Mouse (Mus musculus) midbrain, embryonic 15.5 days (tissue): ENCODE measurements at regions not wholly inside any gene's neighbourhood (a gene's known extent, or its start where the extent isn't known, plus 50 kb on each side); places are given as distances from the start of the nearest gene placed in this dataset.
A peak's percentile ranks its signal among the peaks of the same experiment; 100 is the strongest.
"Not testable (repeated sequence)": the region's sequence is repeated elsewhere in the genome, so short reads cannot be mapped to it uniquely, and the experiment has no call there.

Experiments used
- ATAC-seq: fragments of 200-750 bp; cut with Nextera tagmentation; replicated peaks from 2 replicates; pipeline ENCODE4 v1.8.0; 2017; ENCODE audit warnings: moderate TSS enrichment
- H3K27ac ChIP-seq: fragments of 300-500 bp; sonication (generic); 2 replicates; pipeline ENCODE4 v1.5.1; 2015; ENCODE audit warnings: mild to moderate bottlenecking, inconsistent platforms
- H3K27me3 ChIP-seq: fragments of 300-500 bp; sonication (generic); replicated peaks from 2 replicates; pipeline ENCODE4 v1.6.1; 2015; ENCODE audit warnings: inconsistent platforms
- H3K36me3 ChIP-seq: fragments of 300-500 bp; sonication (generic); replicated peaks from 2 replicates; pipeline ENCODE4 v1.6.1; 2015; ENCODE audit warnings: inconsistent platforms
- H3K4me1 ChIP-seq: fragments of 300-500 bp; sonication (generic); 2 replicates; pipeline ENCODE4 v1.6.1; 2015; ENCODE audit warnings: inconsistent platforms
- H3K4me2 ChIP-seq: fragments of 300-500 bp; sonication (generic); 2 replicates; pipeline ENCODE4 v1.6.1; 2015; ENCODE audit warnings: inconsistent platforms, mild to moderate bottlenecking, moderate library complexity
- H3K4me3 ChIP-seq: fragments of 300-500 bp; sonication (generic); 2 replicates; pipeline ENCODE4 v1.5.1; 2015; ENCODE audit warnings: mild to moderate bottlenecking, inconsistent platforms
- H3K9ac ChIP-seq: fragments of 300-500 bp; sonication (generic); 2 replicates; pipeline ENCODE4 v1.6.1; 2015; ENCODE audit warnings: mild to moderate bottlenecking, inconsistent platforms
- H3K9me3 ChIP-seq: fragments of 300-500 bp; sonication (generic); 2 replicates; pipeline ENCODE4 v1.6.1; 2016; ENCODE audit warnings: inconsistent platforms
- WGBS: fragments of 180-500 bp; shearing (Covaris S2); methylation state at CpG from one replicate; pipeline ENCODE4 v1.1.7; 2015; ENCODE audit warnings: mixed read lengths; 5-methylcytosine and 5-hydroxymethylcytosine counted together

GRCm38 (mm10) chr1:102062268-102062667 is 2289.7 kb downstream of the Cntnap5b start:
- Histone ChIP-seq H3K9ac (no peak overlapping the region), H3K27ac (no peak overlapping the region), H3K4me3 (no peak overlapping the region), H3K4me1 (no peaks in the 10 kb centered on the region), H3K27me3 (no peaks in the 10 kb centered on the region), H3K9me3 (no peaks in the 10 kb centered on the region), H3K4me2 (no peak overlapping the region), H3K36me3 (no peaks in the 10 kb centered on the region)
- WGBS, result 93% methylated on average over 1 of the region's 1 CpGs
- no peak for ATAC-seq

- Histone ChIP-seq H3K36me3 (no peaks in the 10 kb centered on the region), H3K4me2 (no peak overlapping the region), H3K9ac (no peak overlapping the region), H3K27me3 (no peaks in the 10 kb centered on the region), H3K27ac (no peak overlapping the region), H3K4me1 (no peaks in the 10 kb centered on the region), H3K4me3 (no peak overlapping the region), H3K9me3 (no peaks in the 10 kb centered on the region)
- no peak for ATAC-seq
- WGBS, result 85% methylated on average over 2 of the region's 2 CpGs
These were observed 2333.1 kb downstream of the Cntnap5b start for GRCm38 (mm10) chr1:102105658-102106057.

- Histone ChIP-seq H3K9me3 (no peaks in the 10 kb centered on the region), H3K4me1 (no peaks in the 10 kb centered on the region), H3K4me3 (no peak overlapping the region), H3K4me2 (no peak overlapping the region), H3K27me3 (no peaks in the 10 kb centered on the region), H3K9ac (no peak overlapping the region), H3K27ac (no peak overlapping the region), H3K36me3 (no peaks in the 10 kb centered on the region)
- no peak for ATAC-seq
- 87% methylated on average over 1 of the region's 1 CpGs for WGBS
These were observed 2366.5 kb downstream of the Cntnap5b start for GRCm38 (mm10) chr1:102139021-102139420.

- H3K27me3 ChIP-seq, result no peaks in the 10 kb centered on the region
- no peaks in the 10 kb centered on the region for H3K36me3 ChIP-seq
- H3K4me3 ChIP-seq, result no peak overlapping the region
- H3K27ac ChIP-seq, result no peak overlapping the region
- no peaks in the 10 kb centered on the region for H3K4me1 ChIP-seq
- no peak overlapping the region for H3K4me2 ChIP-seq
- 68% methylated on average over 3 of the region's 3 CpGs for WGBS
- ATAC-seq, result no peak
- H3K9ac ChIP-seq, result no peak overlapping the region
- no peaks in the 10 kb centered on the region for H3K9me3 ChIP-seq
These were observed 2373.8 kb downstream of the Cntnap5b start for GRCm38 (mm10) chr1:102146368-102146767.

GRCm38 (mm10) chr1:102166649-102167048 is 2394.1 kb downstream of the Cntnap5b start:
- Histone ChIP-seq H3K4me1 (no peaks in the 10 kb centered on the region), H3K27ac (no peak overlapping the region), H3K36me3 (no peaks in the 10 kb centered on the region), H3K4me3 (no peak overlapping the region), H3K9me3 (no peaks in the 10 kb centered on the region), H3K9ac (no peak overlapping the region), H3K4me2 (no peak overlapping the region), H3K27me3 (no peaks in the 10 kb centered on the region)
- ATAC-seq, result no peak
- 72% methylated on average over 1 of the region's 1 CpGs for WGBS

- ATAC-seq, result 0 out of 2 replicates have a peak, but pooled peaks have one; percentile 24
- Histone ChIP-seq H3K4me3 (no peak overlapping the region), H3K4me1 (no peaks in the 10 kb centered on the region), H3K27me3 (no peaks in the 10 kb centered on the region), H3K36me3 (no peaks in the 10 kb centered on the region), H3K27ac (no peak overlapping the region), H3K9ac (no peak overlapping the region), H3K4me2 (no peak overlapping the region), H3K9me3 (no peaks in the 10 kb centered on the region)
- WGBS, result 12% methylated on average over 3 of the region's 3 CpGs
These were observed 2398.2 kb downstream of the Cntnap5b start for GRCm38 (mm10) chr1:102170566-102171286.

- no peak overlapping the region for H3K9ac ChIP-seq
- no peak for ATAC-seq
- no peaks in the 10 kb centered on the region for H3K36me3 ChIP-seq
- no peaks in the 10 kb centered on the region for H3K9me3 ChIP-seq
- H3K27me3 ChIP-seq, result no peaks in the 10 kb centered on the region
- WGBS, result 74% methylated on average over 3 of the region's 3 CpGs
- H3K4me3 ChIP-seq, result no peak overlapping the region
- no peaks in the 10 kb centered on the region for H3K4me1 ChIP-seq
- H3K4me2 ChIP-seq, result no peak overlapping the region
- no peak overlapping the region for H3K27ac ChIP-seq
These were observed 2413.4 kb downstream of the Cntnap5b start for GRCm38 (mm10) chr1:102185925-102186324.

- Histone ChIP-seq H3K4me1 (no peaks in the 10 kb centered on the region), H3K36me3 (no peaks in the 10 kb centered on the region), H3K27ac (no peak overlapping the region), H3K9me3 (no peaks in the 10 kb centered on the region), H3K4me3 (no peak overlapping the region), H3K27me3 (no peaks in the 10 kb centered on the region), H3K4me2 (no peak overlapping the region), H3K9ac (no peak overlapping the region)
- 85% methylated on average over 3 of the region's 3 CpGs for WGBS
- no peak for ATAC-seq
These were observed 2462.9 kb downstream of the Cntnap5b start for GRCm38 (mm10) chr1:102235473-102235872.

GRCm38 (mm10) chr1:102263126-102263860 is 2490.7 kb downstream of the Cntnap5b start:
- not testable (repeated sequence) for H3K9me3 ChIP-seq, H3K4me2 ChIP-seq, H3K4me3 ChIP-seq, H3K27me3 ChIP-seq, ATAC-seq, H3K27ac ChIP-seq, H3K36me3 ChIP-seq, H3K9ac ChIP-seq, H3K4me1 ChIP-seq
- WGBS, result 92% methylated on average over 5 of the region's 5 CpGs

GRCm38 (mm10) chr1:102264457-102264856 is 2491.9 kb downstream of the Cntnap5b start:
- H3K36me3 ChIP-seq, H3K27ac ChIP-seq, ATAC-seq, H3K9me3 ChIP-seq, H3K27me3 ChIP-seq, H3K4me1 ChIP-seq, H3K9ac ChIP-seq, H3K4me3 ChIP-seq, H3K4me2 ChIP-seq: not testable (repeated sequence)
- 86% methylated on average over 4 of the region's 4 CpGs for WGBS

GRCm38 (mm10) chr1:102274456-102274855 is 2493.9 kb upstream of the Cdh20 start:
- no peak for ATAC-seq
- no peak overlapping the region for H3K4me3 ChIP-seq
- H3K36me3 ChIP-seq, result no peaks in the 10 kb centered on the region
- no peaks in the 10 kb centered on the region for H3K27me3 ChIP-seq
- H3K4me2 ChIP-seq, result no peak overlapping the region
- no peaks in the 10 kb centered on the region for H3K9me3 ChIP-seq
- no peak overlapping the region for H3K27ac ChIP-seq
- no peaks in the 10 kb centered on the region for H3K4me1 ChIP-seq
- H3K9ac ChIP-seq, result no peak overlapping the region

- H3K27me3 ChIP-seq, result peaks cover 14% of the 10 kb centered on the region
- H3K4me3 ChIP-seq, result no peak overlapping the region
- H3K9ac ChIP-seq, result no peak overlapping the region
- 6% methylated on average over 1 of the region's 1 CpGs for WGBS
- no peaks in the 10 kb centered on the region for H3K9me3 ChIP-seq
- no peak overlapping the region for H3K27ac ChIP-seq
- H3K4me1 ChIP-seq, result no peaks in the 10 kb centered on the region
- H3K4me2 ChIP-seq, result no peak overlapping the region
- no peak; the same call in 1 of the 2 replicates for ATAC-seq
- H3K36me3 ChIP-seq, result no peaks in the 10 kb centered on the region
These were observed 2480.0 kb upstream of the Cdh20 start for GRCm38 (mm10) chr1:102288288-102288687.

- no peak for ATAC-seq
- Histone ChIP-seq H3K36me3 (no peaks in the 10 kb centered on the region), H3K4me2 (no peak overlapping the region), H3K4me1 (no peaks in the 10 kb centered on the region), H3K9me3 (no peaks in the 10 kb centered on the region), H3K9ac (no peak overlapping the region), H3K27me3 (no peaks in the 10 kb centered on the region), H3K4me3 (no peak overlapping the region), H3K27ac (no peak overlapping the region)
- WGBS, result 40% methylated on average over 1 of the region's 1 CpGs
These were observed 2464.8 kb upstream of the Cdh20 start for GRCm38 (mm10) chr1:102303526-102303925.
